Mouse (Mus musculus) left cerebral cortex, postnatal 36 days (tissue): ENCODE results near the gene Uvssa. TPM values are rescaled to one million over a fixed set of nuclear protein-coding genes. Genes with fewer than 3 reads are reported as not detected.
"Not testable (repeated sequence)": the region's sequence is repeated elsewhere in the genome, so short reads cannot be mapped to it uniquely, and the experiment has no call there.

Experiments used
- DNase-seq, 2 experiments: peaks; one replicate each; pipeline ENCODE4 v3.0.0; 2021 to 2022; ENCODE audit warnings: low spot score in 2 of 2, mixed read lengths in 1 of 2
- intact Hi-C: fragments of 180-260 bp; cut with DNase I; formaldehyde crosslinking; loops from one replicate; pipeline ENCODE4 v1.15.1; 2025
- total RNA-seq, 2 experiments: library from RNA; stranded (reverse); gene quantifications; 2 replicates each; pipeline ENCODE4 v1.2.3; 2021

The Uvssa gene
- 1 to 10 TPM; 5.6 to 7.2 TPM for total RNA-seq

- peak; percentile 99 for DNase-seq
- intact Hi-C loops = loop anchor here (1.0 to 5.0 kb wide), 2 partner anchors 41 to 104 kb away; partner anchors contain the start of genes Ctbp1 and Maea
Observed at GRCm38 (mm10) chr5:33378302-33378854, at the start of gene Uvssa. Gene Uvssa (plus strand): TSS chr5:33378549.

GRCm38 (mm10) chr5:33334381-33335272 lies 43.7 kb upstream of the Uvssa start:
- DNase-seq = no peak
- intact Hi-C loops = loop anchor here (2.0 to 5.0 kb wide), 2 partner anchors 43 to 60 kb away; partner anchors contain the start of genes Ctbp1 and Uvssa

GRCm38 (mm10) chr5:33335273-33335976 lies 42.9 kb upstream of the Uvssa start, which contains the start of gene Maea:
Gene Maea (plus strand): TSS chr5:33335509.
- intact Hi-C loops = loop anchor here (2.0 to 5.0 kb wide), 2 partner anchors 42 to 61 kb away; partner anchors contain the start of genes Ctbp1 and Uvssa

GRCm38 (mm10) chr5:33335977-33336360 lies 42.4 kb upstream of the Uvssa start:
- DNase-seq = peak; percentile 30 to 33
- intact Hi-C loops = loop anchor here (2.0 to 5.0 kb wide), 2 partner anchors 41 to 61 kb away; partner anchors contain the start of genes Ctbp1 and Uvssa

More at GRCm38 (mm10) chr5:33335273-33335976, 42.9 kb upstream of the Uvssa start, which contains the start of gene Maea:
- DNase-seq = peak; percentile 98

GRCm38 (mm10) chr5:33337206-33337605 lies 41.1 kb upstream of the Uvssa start:
- no peak for DNase-seq
- intact Hi-C loops = loop anchor here (5.0 kb wide), 1 partner anchor 40 kb away; the partner anchor contains the start of gene Uvssa

- no peak for DNase-seq
- intact Hi-C loops = no loop called here
Observed at GRCm38 (mm10) chr5:33341165-33341564, 37.2 kb upstream of the Uvssa start.

GRCm38 (mm10) chr5:33342248-33342647 lies 36.1 kb upstream of the Uvssa start:
- DNase-seq, intact Hi-C loops: not testable (repeated sequence)

GRCm38 (mm10) chr5:33342821-33343220 lies 35.5 kb upstream of the Uvssa start:
- DNase-seq = no peak
- intact Hi-C loops = no loop called here

GRCm38 (mm10) chr5:33343571-33343970 lies 34.8 kb upstream of the Uvssa start:
- intact Hi-C loops = no loop called here
- no peak for DNase-seq

- intact Hi-C loops = no loop called here
Observed at GRCm38 (mm10) chr5:33344070-33344469, 34.3 kb upstream of the Uvssa start.

GRCm38 (mm10) chr5:33347620-33348019 lies 30.7 kb upstream of the Uvssa start:
- intact Hi-C loops = no loop called here
- DNase-seq = no peak

More at GRCm38 (mm10) chr5:33344070-33344469, 34.3 kb upstream of the Uvssa start:
- no peak for DNase-seq

- intact Hi-C loops = no loop called here
- no peak for DNase-seq
Observed at GRCm38 (mm10) chr5:33349205-33349604, 29.1 kb upstream of the Uvssa start.

GRCm38 (mm10) chr5:33349706-33350105 lies 28.6 kb upstream of the Uvssa start:
- intact Hi-C loops = no loop called here

GRCm38 (mm10) chr5:33351556-33352272 lies 26.6 kb upstream of the Uvssa start:
- intact Hi-C loops = no loop called here
- DNase-seq = no peak

More at GRCm38 (mm10) chr5:33349706-33350105, 28.6 kb upstream of the Uvssa start:
- DNase-seq = no peak

GRCm38 (mm10) chr5:33352273-33352645 lies 26.1 kb upstream of the Uvssa start:
- intact Hi-C loops = no loop called here
- no peak for DNase-seq

GRCm38 (mm10) chr5:33353011-33353410 lies 25.3 kb upstream of the Uvssa start:
- intact Hi-C loops = no loop called here
- no peak for DNase-seq

GRCm38 (mm10) chr5:33357494-33357893 lies 20.9 kb upstream of the Uvssa start:
- DNase-seq = no peak
- intact Hi-C loops = no loop called here

- DNase-seq = no peak
- intact Hi-C loops = no loop called here
Observed at GRCm38 (mm10) chr5:33358467-33358866, 19.9 kb upstream of the Uvssa start.

GRCm38 (mm10) chr5:33363263-33363662 lies 15.1 kb upstream of the Uvssa start:
- intact Hi-C loops = no loop called here
- DNase-seq = no peak
